Mouse (Mus musculus): Measurements from ENCODE around the gene Kcnh6.

DNA sequence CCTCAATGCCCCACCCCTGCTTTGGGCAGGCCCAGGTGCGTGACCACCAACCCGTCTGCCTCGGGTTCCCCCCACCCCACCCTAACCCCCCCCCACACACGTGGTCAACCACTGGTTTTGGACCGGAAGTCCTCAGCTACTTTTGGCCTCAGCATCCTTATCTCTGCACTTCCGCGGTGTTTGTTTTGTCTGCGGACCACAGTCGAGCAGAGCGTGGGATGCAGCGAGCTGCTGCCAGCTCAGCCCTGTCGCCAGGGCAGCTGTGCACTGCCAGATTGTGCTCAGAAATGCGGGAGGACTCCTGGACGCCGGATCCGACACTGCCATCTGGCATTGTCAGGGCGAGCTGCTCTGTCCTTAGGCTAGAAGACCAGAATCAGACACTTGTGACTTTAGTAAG, 48.6 kb upstream of the Kcnh6 start:
- no peak for TF ChIP-seq CTCF (IDR thresholded peaks at IDR 0.05; ENCODE audit: low read depth)
- TF ChIP-seq EP300 (IDR thresholded peaks at IDR 0.05; ENCODE audit: low read depth), result no peak

Measured in heart, postnatal 0 days (tissue).